Mouse (Mus musculus): Measurements from ENCODE around the gene Lrrc55. TPM values are rescaled to one million over a fixed set of nuclear protein-coding genes. Genes with fewer than 3 reads are reported as not detected.

The Lrrc55 gene
- polyA plus RNA-seq, 1 experiment from 2014 or later = 0.31 TPM

Other genes with a start within 250 kb of the Lrrc55 start
- gene Prg2, start 216.7 kb downstream of the Lrrc55 start, polyA plus RNA-seq (2016; fragmentation: Nextera tagmentation; extraction: Ambion mirVana) = 0.18 TPM in 1 of 2 replicates, not detected in the other
- gene Prg3, start 209.0 kb downstream of the Lrrc55 start, polyA plus RNA-seq (2016; fragmentation: Nextera tagmentation; extraction: Ambion mirVana) = 0.15 TPM in 1 of 2 replicates, not detected in the other
- 421 and 433 TPM in 2 replicates for gene Ssrp1, start 160.0 kb downstream of the Lrrc55 start, polyA plus RNA-seq (2016; fragmentation: Nextera tagmentation; extraction: Ambion mirVana)
- 2.1 and 2.8 TPM in 2 replicates for gene P2rx3, start 159.7 kb downstream of the Lrrc55 start, polyA plus RNA-seq (2016; fragmentation: Nextera tagmentation; extraction: Ambion mirVana)
- 28.7 and 32.0 TPM in 2 replicates for gene Tnks1bp1, start 149.2 kb downstream of the Lrrc55 start, polyA plus RNA-seq (2016; fragmentation: Nextera tagmentation; extraction: Ambion mirVana)
- 32.9 and 40.6 TPM in 2 replicates for gene Aplnr, start 61.0 kb downstream of the Lrrc55 start, polyA plus RNA-seq (2016; fragmentation: Nextera tagmentation; extraction: Ambion mirVana)
- not detected in 2 replicates for gene Olfr987, start 142.1 kb upstream of the Lrrc55 start, polyA plus RNA-seq (2016; fragmentation: Nextera tagmentation; extraction: Ambion mirVana)
- gene Olfr988, start 166.0 kb upstream of the Lrrc55 start, polyA plus RNA-seq (2016; fragmentation: Nextera tagmentation; extraction: Ambion mirVana) = not detected in 2 replicates
- gene Olfr992, start 212.3 kb upstream of the Lrrc55 start, polyA plus RNA-seq (2016; fragmentation: Nextera tagmentation; extraction: Ambion mirVana) = not detected in 2 replicates
- not detected in 2 replicates for gene Olfr993, start 217.7 kb upstream of the Lrrc55 start, polyA plus RNA-seq (2016; fragmentation: Nextera tagmentation; extraction: Ambion mirVana)
- gene Olfr994, start 239.3 kb upstream of the Lrrc55 start, polyA plus RNA-seq (2016; fragmentation: Nextera tagmentation; extraction: Ambion mirVana) = not detected in 2 replicates
- not detected in 2 replicates for gene Olfr995, start 246.4 kb upstream of the Lrrc55 start, polyA plus RNA-seq (2016; fragmentation: Nextera tagmentation; extraction: Ambion mirVana)

Measured in limb, embryonic 10.5 days (tissue).